Mouse (Mus musculus) liver, embryonic 11.5 days (tissue): Measurements from ENCODE around the gene Fkbp11. TPM values are rescaled to one million over a fixed set of nuclear protein-coding genes. Genes with fewer than 3 reads are reported as not detected.

ENCODE experiments used
- ATAC-seq: fragments of 200-750 bp; cut with Nextera tagmentation; replicated peaks from 2 replicates; pipeline ENCODE4 v1.8.0; 2017; ENCODE audit warnings: moderate number of reproducible peaks, mild to moderate bottlenecking, moderate TSS enrichment, moderate library complexity; ENCODE audit not compliant: low FRiP score
- DNase-seq: peaks from one replicate; pipeline ENCODE4 v3.0.0-alpha.2; 2017; ENCODE audit warnings: low spot score
- H3K27ac ChIP-seq: fragments of 300-500 bp; sonication (generic); 2 replicates; pipeline ENCODE4 v1.5.1; 2014; ENCODE audit warnings: mild to moderate bottlenecking, low read depth, low read length, control low read depth
- H3K27me3 ChIP-seq: fragments of 300-500 bp; sonication (generic); replicated peaks from 2 replicates; pipeline ENCODE4 v1.6.1; 2014; ENCODE audit warnings: low read length, mixed read lengths; ENCODE audit not compliant: control insufficient read depth, insufficient read depth
- H3K36me3 ChIP-seq: fragments of 300-500 bp; sonication (generic); 2 replicates; pipeline ENCODE4 v1.6.1; 2014; ENCODE audit warnings: mild to moderate bottlenecking, low read length, moderate library complexity, mixed read lengths; ENCODE audit not compliant: control insufficient read depth, insufficient read depth
- H3K4me1 ChIP-seq: fragments of 300-500 bp; sonication (generic); replicated peaks from 2 replicates; pipeline ENCODE4 v1.6.1; 2014; ENCODE audit warnings: low read length, mixed read lengths; ENCODE audit not compliant: control insufficient read depth, insufficient read depth
- H3K4me2 ChIP-seq: fragments of 300-500 bp; sonication (generic); 2 replicates; pipeline ENCODE4 v1.6.1; 2014; ENCODE audit warnings: mild to moderate bottlenecking, control low read depth, moderate library complexity
- H3K4me3 ChIP-seq: fragments of 300-500 bp; sonication (generic); 2 replicates; pipeline ENCODE4 v1.5.1; 2014; ENCODE audit warnings: low read depth, low read length, control low read depth
- H3K9ac ChIP-seq: fragments of 300-500 bp; sonication (generic); 2 replicates; pipeline ENCODE4 v1.6.1; 2014; ENCODE audit warnings: low read depth, low read length, control low read depth
- H3K9me3 ChIP-seq: fragments of 300-500 bp; sonication (generic); 2 replicates; pipeline ENCODE4 v1.6.1; 2016; ENCODE audit warnings: low read length, inconsistent platforms, mixed read lengths; ENCODE audit not compliant: control insufficient read depth
- WGBS: fragments of 180-500 bp; shearing (Covaris S2); extraction: QIAGEN DNeasy Blood & Tissue Kit; methylation state at CpG from one replicate; pipeline ENCODE4 v1.1.7; 2014; 5-methylcytosine and 5-hydroxymethylcytosine counted together
- polyA plus RNA-seq: library from polyadenylated mRNA; unstranded; fragments of >200 nt; fragmentation: Nextera tagmentation; extraction: Ambion mirVana; gene quantifications from 2 replicates; pipeline ENCODE4 v1.2.1, GENCODE M21; 2014

Fkbp11 gene
- polyA plus RNA-seq, 1 experiment from 2014 or later: 105 TPM

DNA sequence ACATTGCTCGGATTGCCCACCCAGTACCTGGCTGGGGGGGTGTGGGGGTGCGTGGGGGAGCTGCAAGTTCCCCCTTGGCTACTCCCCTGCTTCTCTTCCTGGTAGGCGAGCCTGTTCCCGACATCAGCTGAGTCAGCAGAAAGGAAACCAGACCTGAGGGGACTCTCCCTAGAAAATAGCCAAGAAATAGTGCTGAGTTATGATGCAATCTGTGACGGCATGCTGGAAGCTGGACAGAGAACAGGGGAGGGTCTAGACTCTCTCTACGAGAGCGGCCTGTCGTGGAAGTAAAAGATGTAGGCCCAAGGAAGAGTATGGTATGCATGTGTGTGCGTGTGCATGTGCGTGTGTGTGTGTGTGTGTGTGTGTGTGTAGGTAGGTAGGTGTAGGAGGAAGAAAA is 44.8 kb downstream of the Fkbp11 start:
- Histone ChIP-seq H3K27ac (no peak overlapping the region), H3K27me3 (peaks cover 4% of the 10 kb centered on the region), H3K9me3 (no peaks in the 10 kb centered on the region), H3K4me2 (no peak overlapping the region), H3K36me3 (no peaks in the 10 kb centered on the region), H3K9ac (no peak overlapping the region), H3K4me3 (no peak overlapping the region), H3K4me1 (no peaks in the 10 kb centered on the region)
- no peak for DNase-seq
- ATAC-seq: no peak
- 57% methylated on average over 10 of the region's 10 CpGs for WGBS

DNA sequence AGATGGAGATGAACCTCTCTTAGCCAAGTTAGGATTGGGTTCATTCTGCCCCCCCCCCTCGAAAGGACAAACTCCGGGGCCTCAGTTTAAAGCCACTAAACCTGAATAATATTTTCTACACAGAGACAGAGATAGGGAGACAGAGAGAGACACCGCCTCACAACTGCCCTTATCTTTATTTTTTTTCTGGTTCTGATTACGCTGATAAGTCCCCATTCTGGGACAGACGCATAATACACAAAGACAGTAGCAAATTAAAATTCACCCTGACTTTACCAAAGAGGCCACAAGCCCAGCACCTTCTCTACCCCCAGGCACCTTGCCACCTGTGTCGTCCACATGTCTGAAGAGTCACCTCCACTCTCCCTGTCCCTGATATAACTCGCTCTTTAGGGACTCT is 46.4 kb downstream of the Fkbp11 start:
- Histone ChIP-seq H3K4me3 (no peak overlapping the region), H3K4me1 (peaks cover 9% of the 10 kb centered on the region), H3K27ac (no peak overlapping the region), H3K9ac (no peak overlapping the region), H3K36me3 (no peaks in the 10 kb centered on the region), H3K9me3 (no peaks in the 10 kb centered on the region), H3K27me3 (peaks cover 18% of the 10 kb centered on the region), H3K4me2 (no peak overlapping the region)
- DNase-seq (no peak), ATAC-seq (no peak)
- WGBS: 65% methylated on average over 7 of the region's 7 CpGs

DNA sequence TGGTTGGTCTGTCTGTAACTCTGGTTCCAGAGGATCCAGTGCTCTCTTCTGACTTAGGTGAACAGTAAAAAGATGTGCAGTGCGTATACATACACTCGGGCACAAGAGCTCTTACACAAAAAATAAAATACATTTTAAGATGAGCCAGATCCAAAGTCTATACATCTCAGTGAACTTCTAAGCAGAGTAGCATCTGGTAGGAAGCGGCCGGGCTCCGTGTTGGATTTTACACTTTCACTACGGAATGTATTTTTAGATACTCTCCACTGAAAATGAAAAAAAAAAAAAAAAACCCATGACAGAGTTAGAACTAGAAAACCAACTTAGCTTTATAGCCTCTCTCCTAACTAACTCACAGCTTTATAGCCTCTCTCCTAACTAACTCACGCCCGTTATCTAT is 47.3 kb downstream of the Fkbp11 start:
- Histone ChIP-seq H3K4me3 (no peak overlapping the region), H3K9ac (no peak overlapping the region), H3K27ac (no peak overlapping the region), H3K4me1 (peaks cover 12% of the 10 kb centered on the region), H3K9me3 (no peaks in the 10 kb centered on the region), H3K36me3 (no peaks in the 10 kb centered on the region), H3K4me2 (no peak overlapping the region), H3K27me3 (peaks cover 27% of the 10 kb centered on the region)
- 81% methylated on average over 8 of the region's 8 CpGs for WGBS
- no peak for ATAC-seq
- no peak for DNase-seq

DNA sequence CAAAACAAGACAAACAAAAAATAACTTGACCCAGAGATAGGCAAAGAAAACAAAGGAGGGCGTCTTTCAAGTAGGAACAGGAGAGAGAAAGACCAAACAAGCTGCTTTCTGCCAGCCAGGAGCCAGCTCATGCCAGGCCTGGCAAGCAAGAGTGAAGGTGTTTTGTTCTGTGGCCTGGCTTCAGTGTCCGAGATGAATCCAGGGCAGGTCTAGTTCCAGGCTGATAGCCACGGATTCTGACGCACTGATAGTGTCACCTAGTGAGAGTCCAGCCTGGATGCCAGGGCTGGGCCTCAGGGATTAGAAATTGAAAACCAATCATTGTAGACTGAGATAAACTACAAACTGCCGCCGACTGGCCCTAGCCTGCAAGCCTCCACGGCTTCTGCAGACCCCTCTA is 50.0 kb downstream of the Fkbp11 start:
- no peaks in the 10 kb centered on the region for H3K36me3 ChIP-seq
- no peak overlapping the region for H3K4me3 ChIP-seq
- no peaks in the 10 kb centered on the region for H3K9me3 ChIP-seq
- H3K27me3 ChIP-seq: peaks cover 47% of the 10 kb centered on the region
- H3K9ac ChIP-seq: no peak overlapping the region
- 54% methylated on average over 7 of the region's 7 CpGs for WGBS
- no peak for DNase-seq
- no peak overlapping the region for H3K4me2 ChIP-seq
- H3K27ac ChIP-seq: no peak overlapping the region
- peaks cover 12% of the 10 kb centered on the region for H3K4me1 ChIP-seq
- no peak for ATAC-seq

DNA sequence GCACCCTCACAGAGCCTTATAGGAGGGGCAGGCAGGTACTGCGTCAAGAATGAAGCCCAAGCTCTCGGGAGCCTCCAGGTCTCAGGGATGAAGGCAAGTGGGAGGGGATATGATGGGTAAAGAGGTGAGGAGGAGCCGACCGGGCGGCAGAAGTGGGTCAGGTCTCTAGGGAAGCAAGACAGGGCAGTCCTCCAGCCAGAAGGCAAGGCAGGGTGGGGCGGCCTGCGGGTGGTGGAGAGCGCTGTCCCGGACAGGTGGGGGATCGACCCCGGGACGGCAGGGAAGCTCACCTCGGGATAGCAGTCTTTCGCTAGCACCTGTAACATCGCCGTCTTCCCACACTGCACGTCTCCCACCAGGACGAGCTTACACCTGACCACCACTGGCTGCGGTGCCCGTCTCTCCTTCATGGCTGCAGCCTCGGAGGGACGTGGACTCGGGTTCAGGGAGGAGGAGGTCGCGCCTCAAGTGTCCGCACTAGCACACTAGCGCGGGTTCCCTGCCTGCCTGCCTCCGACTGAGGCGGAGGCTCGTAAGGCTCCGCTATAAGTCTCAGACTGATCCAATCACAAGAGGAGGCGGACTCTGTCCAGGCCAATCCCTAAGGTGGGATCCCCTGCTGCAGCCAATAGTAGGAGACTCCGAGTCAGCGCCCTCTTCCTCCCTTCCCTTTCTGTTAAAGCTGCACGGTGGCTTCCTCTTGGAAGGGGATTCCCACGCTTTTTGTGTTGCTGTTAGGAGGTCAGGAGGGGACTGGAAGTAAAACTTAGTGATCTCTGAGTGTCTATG is 50.9 kb downstream of the Fkbp11 start, which contains the start of gene Rnd1:
TSS of gene Rnd1 (minus strand) at position 522 of the 789 bp plus-strand sequence.
- DNase-seq (peak; percentile 77), ATAC-seq (peak; percentile 96)
- H3K27ac ChIP-seq: no peak within 1 kb of the TSS
- H3K36me3 ChIP-seq: no peaks in the 10 kb centered on the region
- H3K4me1 ChIP-seq: peaks cover 12% of the 10 kb centered on the region
- WGBS: under 1% methylated on average over 37 of the region's 37 CpGs
- H3K27me3 ChIP-seq: peaks cover 47% of the 10 kb centered on the region
- no peaks in the 10 kb centered on the region for H3K9me3 ChIP-seq
- peak within 1 kb of the TSS; percentile 23 for H3K9ac ChIP-seq
- H3K4me3 ChIP-seq: peak within 1 kb of the TSS; percentile 44
- H3K4me2 ChIP-seq: peak within 1 kb of the TSS; percentile 82

DNA sequence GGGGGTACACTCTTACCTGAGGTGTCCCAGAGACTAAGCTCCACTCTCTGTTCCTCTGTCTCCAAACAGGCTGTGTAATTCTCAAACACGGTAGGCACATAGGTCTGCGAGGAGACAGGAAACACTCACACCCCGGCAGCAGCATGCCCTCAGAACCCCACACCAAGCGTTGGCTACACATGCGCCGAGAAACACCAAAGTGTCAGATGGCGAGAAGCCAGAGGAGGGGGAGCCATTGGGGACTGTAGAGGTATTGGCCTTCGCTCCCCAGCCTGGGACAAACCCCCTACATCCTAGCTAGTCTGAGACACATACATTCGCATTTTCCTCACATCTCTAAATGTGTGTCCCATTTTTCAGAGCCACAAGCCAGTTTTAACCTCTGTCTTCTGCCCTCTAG is 51.5 kb downstream of the Fkbp11 start:
- Histone ChIP-seq H3K4me2 (peak overlapping the region; percentile 82), H3K4me3 (peak overlapping the region; percentile 44), H3K27ac (no peak overlapping the region), H3K9me3 (no peaks in the 10 kb centered on the region), H3K27me3 (peaks cover 47% of the 10 kb centered on the region), H3K36me3 (no peaks in the 10 kb centered on the region), H3K4me1 (peaks cover 12% of the 10 kb centered on the region), H3K9ac (no peak overlapping the region)
- no peak for DNase-seq
- 7% methylated on average over 9 of the region's 9 CpGs for WGBS
- ATAC-seq: no peak

DNA sequence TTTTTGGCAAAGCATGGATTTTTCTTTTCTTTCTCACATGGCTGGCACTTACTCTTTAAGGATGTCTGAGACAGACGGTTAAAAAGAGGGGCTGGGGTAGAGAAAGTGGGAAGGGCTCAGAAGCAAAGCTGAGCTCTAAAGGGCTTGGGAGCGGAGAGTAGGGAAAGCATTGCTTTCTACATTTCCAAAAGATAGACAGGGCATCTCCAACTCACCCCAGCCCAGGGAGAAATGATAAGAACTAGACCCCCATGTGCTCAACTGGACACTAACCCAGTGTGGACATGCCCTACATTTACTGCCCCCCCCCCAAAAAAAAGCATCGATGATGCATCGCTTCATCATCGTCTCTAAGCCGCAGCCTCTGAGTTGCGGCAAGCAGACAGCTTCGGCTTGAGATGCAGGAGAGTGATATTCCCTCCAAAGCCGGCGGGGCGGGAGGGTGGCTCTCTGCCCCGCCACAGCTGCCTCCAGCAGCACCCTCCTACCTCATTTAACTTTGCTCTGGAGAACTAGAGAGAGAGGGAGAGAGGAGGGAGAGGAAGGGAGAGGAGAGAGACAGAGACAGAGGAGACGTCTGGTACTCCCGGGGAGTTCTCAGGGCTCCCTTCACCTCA is 52.3 kb downstream of the Fkbp11 start:
- Histone ChIP-seq H3K9ac (no peak overlapping the region), H3K27ac (no peak overlapping the region), H3K4me2 (peak overlapping the region; percentile 9; the same call in 1 of the 2 replicates), H3K27me3 (peaks cover 43% of the 10 kb centered on the region), H3K4me3 (no peak overlapping the region), H3K36me3 (no peaks in the 10 kb centered on the region), H3K4me1 (peaks cover 12% of the 10 kb centered on the region), H3K9me3 (no peaks in the 10 kb centered on the region)
- DNase-seq (no peak), ATAC-seq (no peak)
- 12% methylated on average over 14 of the region's 14 CpGs for WGBS

DNA sequence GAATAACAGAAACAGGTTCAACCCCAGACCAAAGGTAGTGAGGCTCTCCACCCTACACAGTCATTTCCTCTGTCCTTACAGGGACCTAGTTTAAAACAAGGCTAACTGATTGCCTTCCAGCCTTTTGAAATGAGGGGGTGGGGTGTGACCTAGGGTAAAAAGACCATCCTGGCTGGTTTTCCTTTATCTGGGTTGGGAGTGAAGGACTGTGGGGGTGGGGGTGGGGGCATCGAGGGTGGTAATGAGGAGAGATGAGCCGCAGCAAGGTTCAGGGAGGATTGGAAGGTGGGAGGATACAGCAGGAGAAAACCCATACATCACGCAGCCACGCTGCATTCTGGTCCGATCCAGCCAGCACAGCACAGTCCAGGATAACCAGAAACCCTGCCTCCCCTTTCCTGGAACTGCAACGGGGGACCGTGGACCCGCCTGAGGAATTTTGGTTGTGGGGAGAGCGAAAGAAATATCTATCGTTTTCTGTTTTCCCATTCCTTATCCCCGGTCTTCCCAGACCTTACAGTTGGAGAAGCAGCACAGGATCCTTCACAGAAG is 52.9 kb downstream of the Fkbp11 start:
- no peak overlapping the region for H3K4me2 ChIP-seq
- DNase-seq: no peak

More for the DNA sequence above, 52.9 kb downstream of the Fkbp11 start:
- no peaks in the 10 kb centered on the region for H3K9me3 ChIP-seq
- H3K9ac ChIP-seq: no peak overlapping the region
- no peak overlapping the region for H3K4me3 ChIP-seq
- peaks cover 43% of the 10 kb centered on the region for H3K27me3 ChIP-seq
- no peak for ATAC-seq
- no peak overlapping the region for H3K27ac ChIP-seq
- H3K36me3 ChIP-seq: no peaks in the 10 kb centered on the region
- 37% methylated on average over 11 of the region's 11 CpGs for WGBS
- peaks cover 12% of the 10 kb centered on the region for H3K4me1 ChIP-seq
